Mouse (Mus musculus): ENCODE data around the gene Leprot. TPM values are rescaled to one million over a fixed set of nuclear protein-coding genes. Genes with fewer than 3 reads are reported as not detected.

Leprot gene
- polyA plus RNA-seq, 1 experiment from 2014 or later = 41.1 TPM

GRCm38 (mm10) chr4:101655415-101655790 is 7.9 kb downstream of the Leprot start:
- H3K9ac ChIP-seq (replicated peaks) = peak overlapping the region; percentile 21; the same call in 1 of the 2 replicates
- peaks cover 12% of the 10 kb centered on the region for H3K4me1 ChIP-seq (ENCODE audit: insufficient read depth)
- ATAC-seq = peak; percentile 78
- H3K9me3 ChIP-seq (ENCODE audit: low read length) = no peaks in the 10 kb centered on the region
- TF ChIP-seq EP300 (IDR thresholded peaks at IDR 0.05; ENCODE audit: low read depth) (no peak), CTCF (IDR thresholded peaks at IDR 0.05; ENCODE audit: low read depth) (no peak)
- H3K27ac ChIP-seq (ENCODE audit: low read depth) = peak overlapping the region; percentile 58
- no peak overlapping the region for H3K4me3 ChIP-seq (ENCODE audit: low read depth, low read length)
- WGBS (ENCODE audit: insufficient replicate concordance) = 61% methylated on average over 7 of the region's 7 CpGs
- DNase-seq = no peak
- H3K27me3 ChIP-seq (ENCODE audit: insufficient read depth, low read length) = no peaks in the 10 kb centered on the region
- peaks cover 27% of the 10 kb centered on the region for H3K36me3 ChIP-seq (replicated peaks; ENCODE audit: insufficient read depth, low read length)
- peak overlapping the region; percentile 47 for H3K4me2 ChIP-seq (ENCODE audit: low read depth, low read length)

- H3K4me1 ChIP-seq (ENCODE audit: insufficient read depth) = peaks cover 12% of the 10 kb centered on the region
- TF ChIP-seq EP300 (IDR thresholded peaks at IDR 0.05; ENCODE audit: low read depth) (no peak), CTCF (IDR thresholded peaks at IDR 0.05; ENCODE audit: low read depth) (no peak)
- no peaks in the 10 kb centered on the region for H3K9me3 ChIP-seq (ENCODE audit: low read length)
- 72% methylated on average over 15 of the region's 15 CpGs for WGBS (ENCODE audit: insufficient replicate concordance)
- peaks cover 33% of the 10 kb centered on the region for H3K36me3 ChIP-seq (replicated peaks; ENCODE audit: insufficient read depth, low read length)
- no peak overlapping the region for H3K9ac ChIP-seq (replicated peaks)
- H3K27me3 ChIP-seq (ENCODE audit: insufficient read depth, low read length) = no peaks in the 10 kb centered on the region
- H3K4me2 ChIP-seq (ENCODE audit: low read depth, low read length) = no peak overlapping the region; the same call in 1 of the 2 replicates
- peak overlapping the region; percentile 31; the same call in 1 of the 2 replicates for H3K27ac ChIP-seq (ENCODE audit: low read depth)
- no peak overlapping the region for H3K4me3 ChIP-seq (ENCODE audit: low read depth, low read length)
- ATAC-seq (no peak), DNase-seq (no peak)
Observed at GRCm38 (mm10) chr4:101656056-101656455, 8.5 kb downstream of the Leprot start.

GRCm38 (mm10) chr4:101656956-101657570 is 9.5 kb downstream of the Leprot start:
- ATAC-seq (0 out of 2 replicates have a peak, but pooled peaks have one; percentile 9), DNase-seq (no peak)
- H3K4me1 ChIP-seq (ENCODE audit: insufficient read depth) = peaks cover 12% of the 10 kb centered on the region; the same call in 1 of the 2 replicates
- H3K9me3 ChIP-seq (ENCODE audit: low read length) = no peaks in the 10 kb centered on the region
- H3K4me3 ChIP-seq (ENCODE audit: low read depth, low read length) = no peak overlapping the region
- WGBS (ENCODE audit: insufficient replicate concordance) = 33% methylated on average over 6 of the region's 6 CpGs
- H3K9ac ChIP-seq (replicated peaks) = 0 out of 2 replicates have a peak overlapping the region, but pooled peaks have one; percentile 2
- no peak for TF ChIP-seq EP300 (IDR thresholded peaks at IDR 0.05; ENCODE audit: low read depth)
- TF ChIP-seq CTCF (IDR thresholded peaks at IDR 0.05; ENCODE audit: low read depth) = peak; percentile 72
- H3K27ac ChIP-seq (ENCODE audit: low read depth) = peak overlapping the region; percentile 37; the same call in 1 of the 2 replicates
- H3K4me2 ChIP-seq (ENCODE audit: low read depth, low read length) = peak overlapping the region; percentile 11; the same call in 1 of the 2 replicates
- H3K36me3 ChIP-seq (replicated peaks; ENCODE audit: insufficient read depth, low read length) = peaks cover 43% of the 10 kb centered on the region
- H3K27me3 ChIP-seq (ENCODE audit: insufficient read depth, low read length) = no peaks in the 10 kb centered on the region

- no peak overlapping the region for H3K4me2 ChIP-seq (ENCODE audit: low read depth, low read length)
- no peak for TF ChIP-seq EP300 (IDR thresholded peaks at IDR 0.05; ENCODE audit: low read depth)
- peak; percentile 76 for TF ChIP-seq CTCF (IDR thresholded peaks at IDR 0.05; ENCODE audit: low read depth)
- H3K27me3 ChIP-seq (ENCODE audit: insufficient read depth, low read length) = no peaks in the 10 kb centered on the region
- 77% methylated on average over 9 of the region's 9 CpGs for WGBS (ENCODE audit: insufficient replicate concordance)
- 0 out of 2 replicates have a peak, but pooled peaks cover 2% of the 10 kb centered on the region for H3K9me3 ChIP-seq (ENCODE audit: low read length)
- peak; percentile 67 for DNase-seq
- no peak overlapping the region for H3K4me3 ChIP-seq (ENCODE audit: low read depth, low read length)
- H3K4me1 ChIP-seq (ENCODE audit: insufficient read depth) = no peaks in the 10 kb centered on the region
- no peak for ATAC-seq
- peaks cover 28% of the 10 kb centered on the region for H3K36me3 ChIP-seq (replicated peaks; ENCODE audit: insufficient read depth, low read length)
- no peak overlapping the region for H3K27ac ChIP-seq (ENCODE audit: low read depth)
- no peak overlapping the region for H3K9ac ChIP-seq (replicated peaks)
Observed at GRCm38 (mm10) chr4:101664160-101664750, 16.7 kb downstream of the Leprot start.

GRCm38 (mm10) chr4:101664766-101665165 is 17.2 kb downstream of the Leprot start:
- DNase-seq (no peak), ATAC-seq (no peak)
- H3K9me3 ChIP-seq (ENCODE audit: low read length) = 0 out of 2 replicates have a peak, but pooled peaks cover 2% of the 10 kb centered on the region
- no peak for TF ChIP-seq EP300 (IDR thresholded peaks at IDR 0.05; ENCODE audit: low read depth)
- TF ChIP-seq CTCF (IDR thresholded peaks at IDR 0.05; ENCODE audit: low read depth) = no peak
- no peak overlapping the region for H3K9ac ChIP-seq (replicated peaks)
- WGBS (ENCODE audit: insufficient replicate concordance) = 90% methylated on average over 4 of the region's 4 CpGs
- H3K4me3 ChIP-seq (ENCODE audit: low read depth, low read length) = no peak overlapping the region
- H3K27me3 ChIP-seq (ENCODE audit: insufficient read depth, low read length) = no peaks in the 10 kb centered on the region
- no peaks in the 10 kb centered on the region for H3K4me1 ChIP-seq (ENCODE audit: insufficient read depth)
- no peak overlapping the region for H3K27ac ChIP-seq (ENCODE audit: low read depth)
- no peak overlapping the region for H3K4me2 ChIP-seq (ENCODE audit: low read depth, low read length)
- peaks cover 23% of the 10 kb centered on the region for H3K36me3 ChIP-seq (replicated peaks; ENCODE audit: insufficient read depth, low read length)

- 0 out of 2 replicates have a peak overlapping the region, but pooled peaks have one; percentile 13 for H3K27ac ChIP-seq (ENCODE audit: low read depth)
- H3K4me1 ChIP-seq (ENCODE audit: insufficient read depth) = no peaks in the 10 kb centered on the region
- DNase-seq (no peak), ATAC-seq (no peak)
- H3K9ac ChIP-seq (replicated peaks) = no peak overlapping the region
- H3K4me2 ChIP-seq (ENCODE audit: low read depth, low read length) = no peak overlapping the region
- TF ChIP-seq EP300 (IDR thresholded peaks at IDR 0.05; ENCODE audit: low read depth) = no peak
- no peak for TF ChIP-seq CTCF (IDR thresholded peaks at IDR 0.05; ENCODE audit: low read depth)
- H3K9me3 ChIP-seq (ENCODE audit: low read length) = 0 out of 2 replicates have a peak, but pooled peaks cover 2% of the 10 kb centered on the region
- H3K27me3 ChIP-seq (ENCODE audit: insufficient read depth, low read length) = no peaks in the 10 kb centered on the region
- H3K36me3 ChIP-seq (replicated peaks; ENCODE audit: insufficient read depth, low read length) = no peaks in the 10 kb centered on the region
- WGBS (ENCODE audit: insufficient replicate concordance) = 79% methylated on average over 5 of the region's 5 CpGs
- no peak overlapping the region for H3K4me3 ChIP-seq (ENCODE audit: low read depth, low read length)
Observed at GRCm38 (mm10) chr4:101669161-101669560, 21.6 kb downstream of the Leprot start.

Data from liver, postnatal 0 days (tissue).